Mouse (Mus musculus) thymus, adult 2 months (tissue): ENCODE measurements around the gene Itga2.

Source experiments
- CTCF ChIP-seq: fragments of 200-500 bp; IDR thresholded peaks from 2 replicates; pipeline ENCODE4 v1.5.1; 2012; ENCODE audit warnings: mild to moderate bottlenecking, control low read depth, low read length, moderate library complexity, borderline replicate concordance; ENCODE audit not compliant: control insufficient read depth, poor library complexity, insufficient read depth; ENCODE audit errors: extremely low read depth
- POLR2A ChIP-seq: fragments of 200-500 bp; IDR thresholded peaks from 2 replicates; pipeline ENCODE4 v1.6.1; 2012; ENCODE audit warnings: mild to moderate bottlenecking, low read length, control low read depth, moderate library complexity; ENCODE audit not compliant: control insufficient read depth, poor library complexity, insufficient read depth; ENCODE audit errors: extremely low read depth

DNA sequence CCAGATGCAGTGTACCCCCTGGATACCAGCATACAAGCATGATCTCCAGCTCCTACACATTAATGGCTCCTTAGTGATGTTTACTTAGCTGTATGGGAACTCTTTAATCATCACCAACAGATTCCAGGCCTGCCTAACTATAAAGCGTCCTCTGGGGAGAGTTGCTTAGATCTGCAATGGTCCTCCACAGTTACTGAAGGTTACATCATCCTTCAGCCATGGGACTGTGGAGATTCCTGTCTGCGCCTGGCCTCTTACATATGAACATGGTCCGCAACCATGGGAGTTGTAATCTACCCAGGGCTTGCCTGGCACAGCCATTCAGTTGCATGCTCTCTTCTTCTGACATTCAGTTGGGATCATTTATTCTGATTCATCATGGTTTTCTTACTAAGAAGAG lies 40.0 kb upstream of the Itga2 start:
- TF ChIP-seq POLR2A (no peak), CTCF (no peak)
